Mouse (Mus musculus) liver, embryonic 15.5 days (tissue): ENCODE data around the gene Gm49320. TPM values are rescaled to one million over a fixed set of nuclear protein-coding genes. Genes with fewer than 3 reads are reported as not detected.

Experiments used
- ATAC-seq: fragments of 200-750 bp; cut with Nextera tagmentation; 2 replicates; pipeline ENCODE4 v1.8.0; 2017; ENCODE audit warnings: moderate number of reproducible peaks, mild to moderate bottlenecking, moderate library complexity; ENCODE audit not compliant: insufficient read depth
- H3K27ac ChIP-seq: fragments of 300-500 bp; sonication (generic); replicated peaks from 2 replicates; pipeline ENCODE4 v1.5.1; 2015; ENCODE audit warnings: mild to moderate bottlenecking, inconsistent platforms
- H3K27me3 ChIP-seq: fragments of 300-500 bp; sonication (generic); 2 replicates; pipeline ENCODE4 v1.6.1; 2015; ENCODE audit warnings: mild to moderate bottlenecking, inconsistent platforms
- H3K36me3 ChIP-seq: fragments of 300-500 bp; sonication (generic); replicated peaks from 2 replicates; pipeline ENCODE4 v1.6.1; 2015; ENCODE audit warnings: moderate library complexity, mild to moderate bottlenecking, inconsistent platforms
- H3K4me1 ChIP-seq: fragments of 300-500 bp; sonication (generic); replicated peaks from 2 replicates; pipeline ENCODE4 v1.6.1; 2015; ENCODE audit warnings: inconsistent platforms
- H3K4me2 ChIP-seq: fragments of 300-500 bp; sonication (generic); 2 replicates; pipeline ENCODE4 v1.6.1; 2015; ENCODE audit warnings: moderate library complexity, mild to moderate bottlenecking, inconsistent platforms
- H3K4me3 ChIP-seq: fragments of 300-500 bp; sonication (generic); replicated peaks from 2 replicates; pipeline ENCODE4 v1.5.1; 2015; ENCODE audit warnings: mild to moderate bottlenecking, inconsistent platforms
- H3K9ac ChIP-seq: fragments of 300-500 bp; sonication (generic); 2 replicates; pipeline ENCODE4 v1.6.1; 2015; ENCODE audit warnings: moderate library complexity, mild to moderate bottlenecking, inconsistent platforms
- H3K9me3 ChIP-seq: fragments of 300-500 bp; sonication (generic); replicated peaks from 2 replicates; pipeline ENCODE4 v1.6.1; 2016; ENCODE audit warnings: inconsistent platforms
- WGBS: fragments of 180-500 bp; shearing (Covaris S2); methylation state at CpG from one replicate; pipeline ENCODE4 v1.1.7; 2015; ENCODE audit warnings: mixed read lengths; ENCODE audit not compliant: insufficient replicate concordance; 5-methylcytosine and 5-hydroxymethylcytosine counted together
- polyA plus RNA-seq: library from polyadenylated mRNA; unstranded; fragments of >200 nt; fragmentation: Nextera tagmentation; extraction: Ambion mirVana; gene quantifications from 2 replicates; pipeline ENCODE4 v1.2.1, GENCODE M21; 2015

The Gm49320 gene
- polyA plus RNA-seq, 1 experiment from 2014 or later, result 0.10 TPM

DNA sequence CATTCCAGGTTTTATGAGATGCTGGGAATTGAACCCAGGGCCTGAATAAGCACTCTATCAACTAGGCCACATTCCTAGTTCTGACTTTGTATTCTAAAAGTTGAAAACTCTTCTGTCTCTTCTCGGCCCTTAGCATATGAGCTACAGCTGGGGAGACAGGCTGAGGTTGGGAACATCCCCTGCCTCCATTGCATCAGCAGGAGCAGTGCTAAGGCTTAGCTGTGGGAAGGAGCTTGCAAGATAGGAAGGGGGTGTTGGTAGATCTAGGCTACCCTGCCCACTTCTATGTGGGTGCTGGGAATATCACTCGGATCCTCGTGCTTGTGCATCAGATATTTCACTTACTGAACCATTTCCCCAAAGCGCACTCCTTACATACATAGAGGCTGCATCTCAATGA, 10.7 kb upstream of the Gm49320 start:
- 67% methylated on average over 4 of the region's 4 CpGs for WGBS
- H3K27ac ChIP-seq, result no peak overlapping the region
- no peaks in the 10 kb centered on the region for H3K9me3 ChIP-seq
- H3K4me3 ChIP-seq, result no peak overlapping the region
- peaks cover 51% of the 10 kb centered on the region for H3K27me3 ChIP-seq
- no peak overlapping the region for H3K9ac ChIP-seq
- ATAC-seq, result no peak
- H3K36me3 ChIP-seq, result no peaks in the 10 kb centered on the region
- H3K4me2 ChIP-seq, result no peak overlapping the region
- peaks cover 19% of the 10 kb centered on the region for H3K4me1 ChIP-seq

DNA sequence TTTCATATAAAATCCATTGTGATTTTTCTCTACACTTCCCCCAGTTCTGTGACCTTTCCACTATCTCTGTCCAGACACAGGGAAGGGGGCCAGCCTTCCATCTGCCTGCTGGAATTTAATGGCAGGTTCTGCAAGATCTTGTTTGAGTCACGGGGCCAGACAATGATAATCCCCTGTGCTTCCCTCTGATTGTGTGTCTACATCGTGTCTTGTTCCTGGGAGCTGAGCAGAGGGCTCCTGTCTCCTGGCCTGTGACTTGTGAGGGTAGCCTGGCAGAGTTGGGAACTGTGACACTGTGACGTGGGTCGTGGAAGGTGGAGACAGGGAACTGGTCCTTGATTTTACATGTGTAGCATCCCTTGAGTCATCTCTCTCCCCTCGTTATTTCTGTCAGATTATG, 8.9 kb upstream of the Gm49320 start:
- ATAC-seq, result no peak
- peaks cover 19% of the 10 kb centered on the region for H3K4me1 ChIP-seq
- H3K4me3 ChIP-seq, result no peak overlapping the region
- H3K4me2 ChIP-seq, result no peak overlapping the region
- peaks cover 38% of the 10 kb centered on the region for H3K27me3 ChIP-seq
- H3K9me3 ChIP-seq, result no peaks in the 10 kb centered on the region
- H3K36me3 ChIP-seq, result no peaks in the 10 kb centered on the region
- WGBS, result 51% methylated on average over 5 of the region's 5 CpGs
- no peak overlapping the region for H3K9ac ChIP-seq
- H3K27ac ChIP-seq, result no peak overlapping the region

DNA sequence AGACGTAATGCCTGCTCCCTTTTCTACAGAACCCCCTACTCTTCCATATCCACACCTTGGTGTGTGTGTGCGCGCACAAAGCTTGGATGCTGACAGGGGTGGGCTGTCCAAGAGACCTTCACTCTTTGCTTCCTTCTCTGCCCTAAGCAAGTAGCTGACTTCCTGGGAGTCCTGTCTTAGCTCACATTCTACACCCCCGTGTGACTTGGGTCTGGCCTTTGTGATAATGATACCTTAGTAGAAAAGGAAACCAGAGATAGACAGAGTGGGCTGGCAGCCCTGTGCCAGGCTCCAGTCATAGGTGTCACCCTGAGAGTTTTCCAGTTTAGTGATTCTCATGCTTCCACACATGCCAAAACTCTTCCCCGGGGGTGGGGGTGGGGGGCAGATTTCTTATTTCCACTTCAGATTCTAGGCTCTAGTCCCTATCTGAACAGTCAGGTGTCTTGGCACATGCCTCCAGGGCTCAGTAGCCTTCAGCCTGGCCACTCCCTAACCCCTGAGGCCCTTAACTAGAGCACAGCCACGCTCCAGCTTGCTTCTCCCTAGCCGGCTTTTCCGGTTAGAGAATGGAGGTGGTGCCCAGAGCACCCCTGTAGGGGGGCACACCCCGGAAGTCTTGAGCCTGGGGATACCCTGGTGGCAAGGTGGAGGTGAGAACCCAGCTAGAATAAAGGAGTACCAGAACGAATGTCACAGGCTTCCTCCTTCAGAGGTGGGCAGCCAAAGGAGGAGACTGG, 7.9 kb upstream of the Gm49320 start:
- Histone ChIP-seq H3K4me1 (peaks cover 19% of the 10 kb centered on the region), H3K9ac (no peak overlapping the region), H3K4me2 (no peak overlapping the region), H3K27me3 (peaks cover 29% of the 10 kb centered on the region), H3K9me3 (no peaks in the 10 kb centered on the region), H3K27ac (no peak overlapping the region), H3K36me3 (no peaks in the 10 kb centered on the region), H3K4me3 (no peak overlapping the region)
- 45% methylated on average over 10 of the region's 10 CpGs for WGBS
- ATAC-seq, result peak; percentile 35; the same call in 1 of the 2 replicates

DNA sequence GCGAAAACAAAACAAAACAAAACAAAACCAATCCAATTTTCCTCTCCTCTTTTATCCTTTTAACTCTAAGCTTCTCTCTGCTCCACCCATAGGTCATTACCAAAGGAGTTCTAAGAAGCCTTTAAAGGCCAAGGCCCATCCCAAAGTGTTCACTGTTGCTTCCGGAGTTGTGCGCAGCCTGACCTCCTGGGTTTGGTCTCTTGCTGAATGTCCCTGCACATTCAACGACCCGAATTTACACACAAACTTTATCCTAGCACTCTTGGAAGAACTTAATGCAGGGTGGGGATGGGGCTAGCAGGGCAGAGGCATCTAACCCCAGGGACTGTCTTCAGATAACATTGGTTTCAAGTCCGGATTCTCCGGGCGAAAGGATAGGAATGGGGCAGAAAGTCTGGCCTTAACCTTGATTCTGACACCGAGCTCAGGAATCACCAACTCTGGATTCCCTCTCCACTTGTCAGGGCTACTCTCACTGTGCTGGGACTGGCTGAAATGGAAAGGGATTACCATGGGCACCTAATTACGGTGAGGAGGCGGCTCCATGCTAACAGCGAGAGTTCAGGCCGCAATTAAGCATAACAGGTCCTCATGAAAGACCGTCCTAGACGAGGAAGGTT, 741 bp upstream of the Gm49320 start:
- peak overlapping the region; percentile 75 for H3K4me3 ChIP-seq
- H3K4me2 ChIP-seq, result peak overlapping the region; percentile 86
- peak overlapping the region; percentile 94 for H3K27ac ChIP-seq
- no peak; the same call in 1 of the 2 replicates for ATAC-seq
- H3K9me3 ChIP-seq, result no peaks in the 10 kb centered on the region
- peak overlapping the region; percentile 76 for H3K9ac ChIP-seq
- 16% methylated on average over 15 of the region's 15 CpGs for WGBS
- peaks cover 45% of the 10 kb centered on the region for H3K4me1 ChIP-seq
- no peaks in the 10 kb centered on the region; the same call in 1 of the 2 replicates for H3K27me3 ChIP-seq
- peaks cover 15% of the 10 kb centered on the region for H3K36me3 ChIP-seq

DNA sequence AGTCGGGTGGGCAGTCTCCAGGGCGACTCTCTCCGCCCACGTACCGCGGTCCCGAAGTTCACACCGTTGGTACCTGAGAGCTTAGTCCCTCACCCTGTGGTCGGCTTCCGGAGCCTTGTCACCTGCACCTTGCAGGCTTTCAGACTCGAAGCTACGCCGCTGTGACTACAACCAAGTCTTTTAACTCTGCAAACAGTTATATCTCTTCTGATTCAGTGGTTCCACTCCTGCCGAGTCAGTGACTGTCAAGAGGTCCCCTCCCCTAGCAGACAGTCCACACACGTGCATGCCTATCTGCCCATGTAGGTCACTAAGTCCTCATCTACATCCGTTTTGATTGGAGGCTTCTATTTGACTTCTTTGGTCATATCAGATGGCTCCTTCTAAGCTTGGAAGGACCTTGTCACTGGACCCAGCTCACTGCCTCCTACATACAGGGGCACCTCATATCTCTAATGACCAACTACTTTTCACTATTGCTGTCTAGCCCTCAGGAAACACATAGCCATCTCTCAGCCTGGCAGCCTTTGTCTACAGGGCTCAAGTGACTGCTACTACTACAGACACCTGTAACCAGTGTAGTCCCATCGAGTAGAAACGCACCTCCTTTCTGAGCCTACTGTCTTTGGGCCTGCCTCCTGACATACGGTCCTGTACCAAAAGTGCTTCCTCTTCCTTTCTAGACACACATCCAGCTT, 677 bp downstream of the Gm49320 start:
- ATAC-seq, result peak; percentile 23
- WGBS, result 7% methylated on average over 19 of the region's 19 CpGs
- Histone ChIP-seq H3K4me3 (peak overlapping the region; percentile 75), H3K27me3 (no peaks in the 10 kb centered on the region; the same call in 1 of the 2 replicates), H3K36me3 (peaks cover 29% of the 10 kb centered on the region), H3K9me3 (no peaks in the 10 kb centered on the region), H3K27ac (peak overlapping the region; percentile 94), H3K4me1 (peaks cover 45% of the 10 kb centered on the region), H3K4me2 (peak overlapping the region; percentile 86), H3K9ac (peak overlapping the region; percentile 76)

DNA sequence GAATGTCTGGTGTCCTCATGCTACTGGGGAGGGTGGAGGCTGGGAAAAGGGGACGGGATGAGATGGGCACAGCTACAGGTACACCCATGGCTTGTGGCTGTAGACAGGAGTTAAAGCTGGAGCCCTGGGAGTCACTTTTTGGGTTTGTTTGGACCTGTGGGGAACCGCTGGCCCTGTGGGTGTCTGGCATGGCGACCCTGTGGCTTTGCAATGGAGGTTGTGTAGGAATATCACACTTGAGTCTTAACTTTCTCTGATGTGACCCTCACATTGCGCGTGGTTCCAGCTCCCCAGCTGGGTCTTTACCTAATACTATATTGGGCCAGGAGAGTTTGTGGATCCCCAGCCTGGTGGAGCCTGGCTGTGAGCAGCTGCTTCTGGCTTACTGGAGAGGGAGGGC, 6.4 kb downstream of the Gm49320 start:
- no peak overlapping the region for H3K9ac ChIP-seq
- H3K36me3 ChIP-seq, result peaks cover 63% of the 10 kb centered on the region
- H3K27ac ChIP-seq, result no peak overlapping the region
- H3K9me3 ChIP-seq, result no peaks in the 10 kb centered on the region
- no peak overlapping the region for H3K4me2 ChIP-seq
- no peaks in the 10 kb centered on the region for H3K27me3 ChIP-seq
- H3K4me1 ChIP-seq, result peaks cover 31% of the 10 kb centered on the region
- H3K4me3 ChIP-seq, result no peak overlapping the region
- WGBS, result 82% methylated on average over 5 of the region's 5 CpGs
- ATAC-seq, result no peak

DNA sequence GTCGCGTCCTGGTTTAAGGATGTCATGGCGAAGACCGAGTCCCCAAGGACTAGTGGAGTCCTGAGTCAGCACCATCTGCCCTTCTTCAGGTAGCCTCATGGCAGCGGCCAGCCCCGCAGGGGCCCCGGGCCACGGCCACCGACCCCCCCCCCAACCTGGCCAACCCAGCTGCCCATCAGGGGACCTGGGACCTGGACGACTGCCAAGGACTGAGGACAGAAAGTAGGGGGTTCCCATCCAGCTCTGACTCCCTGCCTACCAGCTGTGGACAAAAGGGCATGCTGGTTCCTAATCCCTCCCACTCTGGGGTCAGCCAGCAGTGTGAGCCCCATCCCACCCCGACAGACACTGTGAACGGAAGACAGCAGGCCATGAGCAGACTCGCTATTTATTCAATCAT, 7.1 kb downstream of the Gm49320 start:
- no peak for ATAC-seq
- Histone ChIP-seq H3K4me3 (no peak overlapping the region), H3K4me2 (no peak overlapping the region), H3K27ac (no peak overlapping the region), H3K9me3 (no peaks in the 10 kb centered on the region), H3K4me1 (peaks cover 31% of the 10 kb centered on the region), H3K36me3 (peaks cover 63% of the 10 kb centered on the region), H3K27me3 (no peaks in the 10 kb centered on the region), H3K9ac (no peak overlapping the region)
- WGBS, result 80% methylated on average over 13 of the region's 13 CpGs

DNA sequence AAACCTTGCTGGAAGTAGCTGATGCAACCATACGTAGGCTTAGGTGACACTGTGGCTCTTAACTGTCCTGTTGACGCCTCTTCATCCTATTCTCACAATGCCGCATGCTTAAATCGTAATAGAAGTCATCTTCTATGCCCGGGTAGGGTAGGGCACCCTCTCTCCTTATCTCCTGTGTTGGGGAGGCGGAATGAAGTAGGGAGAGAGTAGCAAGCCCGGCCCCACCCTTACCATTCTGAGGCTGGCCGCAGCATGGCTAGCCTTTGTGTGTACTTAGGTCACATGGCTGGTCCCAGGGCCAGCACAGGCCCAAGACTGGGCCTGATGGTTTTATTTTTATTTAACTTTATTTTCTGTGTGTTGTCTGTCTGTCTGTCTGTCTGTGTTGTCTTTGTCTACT, 8.6 kb downstream of the Gm49320 start:
- Histone ChIP-seq H3K27ac (no peak overlapping the region), H3K27me3 (no peaks in the 10 kb centered on the region), H3K4me1 (peaks cover 25% of the 10 kb centered on the region), H3K9me3 (no peaks in the 10 kb centered on the region), H3K9ac (no peak overlapping the region), H3K4me3 (no peak overlapping the region), H3K36me3 (peaks cover 55% of the 10 kb centered on the region), H3K4me2 (no peak overlapping the region)
- ATAC-seq, result no peak; the same call in 1 of the 2 replicates
- WGBS, result 65% methylated on average over 8 of the region's 8 CpGs

DNA sequence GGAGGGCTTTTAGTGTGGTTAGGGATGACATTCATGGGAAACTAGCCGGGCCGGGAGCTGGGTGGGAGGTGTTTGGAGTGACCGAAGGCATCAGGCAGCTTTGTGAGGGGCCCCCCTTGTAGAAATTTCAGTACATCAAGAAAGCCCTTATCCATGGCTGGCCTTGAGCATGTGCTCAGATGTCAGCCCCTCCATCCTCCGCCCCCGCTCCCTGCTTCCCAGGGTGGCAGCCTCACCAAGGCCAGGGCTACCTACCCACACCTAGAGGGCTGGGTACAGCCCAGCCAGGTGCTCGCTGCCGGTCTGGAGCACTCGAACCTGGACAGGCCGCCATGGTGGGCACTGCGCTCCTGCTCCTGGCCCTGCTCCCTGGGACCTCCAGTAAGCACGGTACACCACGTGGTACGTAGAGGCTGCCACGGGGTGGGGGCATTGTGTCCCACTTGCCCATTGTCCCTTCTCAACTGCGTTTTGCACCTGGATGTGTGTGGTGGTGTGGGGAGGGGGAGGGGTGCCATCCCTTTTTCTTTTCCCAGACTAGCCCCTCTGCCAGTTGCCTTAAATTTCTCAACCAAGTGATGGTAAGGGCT, 9.4 kb downstream of the Gm49320 start, which contains the start of gene Tgfbr3l:
Gene Tgfbr3l, plus strand, starts transcription at position 264 of the 590 bp plus-strand sequence.
- H3K27ac ChIP-seq, result no peak within 1 kb of the TSS
- no peak within 1 kb of the TSS for H3K4me3 ChIP-seq
- no peaks in the 10 kb centered on the region for H3K9me3 ChIP-seq
- ATAC-seq, result no peak
- WGBS, result 81% methylated on average over 15 of the region's 15 CpGs
- no peak within 1 kb of the TSS for H3K4me2 ChIP-seq
- H3K4me1 ChIP-seq, result peaks cover 30% of the 10 kb centered on the region
- H3K36me3 ChIP-seq, result peaks cover 47% of the 10 kb centered on the region
- no peaks in the 10 kb centered on the region for H3K27me3 ChIP-seq
- no peak within 1 kb of the TSS for H3K9ac ChIP-seq

DNA sequence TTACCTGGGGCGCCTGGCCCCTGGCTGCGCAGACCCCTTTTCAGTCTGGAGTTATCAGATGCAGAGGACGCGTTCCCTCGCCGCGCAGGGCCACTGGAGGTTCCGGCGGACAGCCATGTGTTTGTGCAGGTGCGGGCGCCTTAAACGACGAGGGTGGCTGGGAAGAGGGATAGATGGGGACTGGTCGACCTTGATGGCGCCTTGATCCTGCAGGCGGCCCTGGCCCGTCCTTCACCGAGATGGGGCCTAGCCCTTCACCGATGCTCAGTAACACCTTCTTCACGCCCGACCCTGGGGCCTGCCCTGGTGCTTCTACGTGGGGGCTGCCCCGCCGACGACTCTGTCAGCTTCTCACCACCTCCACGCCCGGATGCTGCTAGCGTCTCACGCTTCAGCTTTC, 10.5 kb downstream of the Gm49320 start:
- peaks cover 36% of the 10 kb centered on the region for H3K36me3 ChIP-seq
- no peak overlapping the region for H3K27ac ChIP-seq
- H3K4me1 ChIP-seq, result peaks cover 40% of the 10 kb centered on the region
- no peak overlapping the region for H3K4me2 ChIP-seq
- no peaks in the 10 kb centered on the region for H3K27me3 ChIP-seq
- H3K4me3 ChIP-seq, result no peak overlapping the region
- H3K9me3 ChIP-seq, result no peaks in the 10 kb centered on the region
- no peak for ATAC-seq
- 57% methylated on average over 29 of the region's 29 CpGs for WGBS
- H3K9ac ChIP-seq, result no peak overlapping the region
